Mouse (Mus musculus) heart, embryonic 16.5 days (tissue): Measurements from ENCODE around the gene Smim13. TPM values are rescaled to one million over a fixed set of nuclear protein-coding genes. Genes with fewer than 3 reads are reported as not detected.

ENCODE experiments used
- ATAC-seq: fragments of 200-750 bp; cut with Nextera tagmentation; replicated peaks from 2 replicates; pipeline ENCODE4 v1.8.0; 2017; ENCODE audit warnings: moderate number of reproducible peaks; ENCODE audit not compliant: insufficient read depth, low FRiP score; ENCODE audit errors: extremely low read depth
- H3K27ac ChIP-seq: fragments of 300-500 bp; sonication (generic); 2 replicates; pipeline ENCODE4 v1.5.1; 2014; ENCODE audit warnings: mild to moderate bottlenecking, low read length, control low read depth, moderate library complexity
- H3K27me3 ChIP-seq: fragments of 300-500 bp; sonication (generic); 2 replicates; pipeline ENCODE4 v1.6.1; 2014; ENCODE audit warnings: low read length, mixed read lengths; ENCODE audit not compliant: control insufficient read depth, insufficient read depth
- H3K36me3 ChIP-seq: fragments of 300-500 bp; sonication (generic); 2 replicates; pipeline ENCODE4 v1.6.1; 2014; ENCODE audit not compliant: control insufficient read depth, insufficient read depth
- H3K4me1 ChIP-seq: fragments of 300-500 bp; sonication (generic); 2 replicates; pipeline ENCODE4 v1.6.1; 2014; ENCODE audit warnings: low read length, mixed read lengths; ENCODE audit not compliant: control insufficient read depth, insufficient read depth
- H3K4me2 ChIP-seq: fragments of 300-500 bp; sonication (generic); 2 replicates; pipeline ENCODE4 v1.6.1; 2014; ENCODE audit warnings: low read depth, mild to moderate bottlenecking, control low read depth, low read length
- H3K4me3 ChIP-seq: fragments of 300-500 bp; sonication (generic); 2 replicates; pipeline ENCODE4 v1.5.1; 2014; ENCODE audit warnings: mild to moderate bottlenecking, control low read depth, low read length
- H3K9ac ChIP-seq: fragments of 300-500 bp; sonication (generic); 2 replicates; pipeline ENCODE4 v1.6.1; 2014; ENCODE audit warnings: low read length, control low read depth
- H3K9me3 ChIP-seq: fragments of 300-500 bp; sonication (generic); replicated peaks from 2 replicates; pipeline ENCODE4 v1.6.1; 2016; ENCODE audit warnings: low read length; ENCODE audit not compliant: control insufficient read depth
- WGBS: fragments of 180-500 bp; shearing (Covaris S2); extraction: QIAGEN DNeasy Blood & Tissue Kit; methylation state at CpG from one replicate; pipeline ENCODE4 v1.1.7; 2014; 5-methylcytosine and 5-hydroxymethylcytosine counted together
- polyA plus RNA-seq: library from polyadenylated mRNA; unstranded; fragments of >200 nt; fragmentation: Nextera tagmentation; extraction: Ambion mirVana; gene quantifications from 2 replicates; pipeline ENCODE4 v1.2.1, GENCODE M21; 2015

Smim13 gene
- polyA plus RNA-seq, 1 experiment from 2014 or later = 10.4 TPM

DNA sequence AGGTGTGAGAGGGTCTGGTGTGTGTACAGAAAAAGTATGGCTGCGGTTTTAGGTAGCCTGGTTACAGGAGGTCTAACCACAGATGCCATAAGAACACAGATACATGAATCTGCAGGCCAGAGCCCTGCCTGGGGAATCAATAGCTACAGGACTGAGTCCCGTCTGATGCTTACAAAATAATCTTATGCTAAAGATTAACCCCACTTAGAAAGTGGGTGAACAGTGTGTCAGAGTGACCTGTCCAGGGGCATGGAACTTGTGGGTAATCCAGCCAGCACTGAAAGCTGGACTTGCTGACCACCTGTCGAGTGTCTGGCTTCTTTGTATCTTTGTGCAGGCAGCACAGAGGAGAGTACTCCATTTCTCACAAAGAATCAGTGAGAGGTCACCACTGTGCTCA, 33.4 kb upstream of the Smim13 start:
- no peak overlapping the region for H3K4me3 ChIP-seq
- H3K9ac ChIP-seq = no peak overlapping the region
- H3K36me3 ChIP-seq = no peaks in the 10 kb centered on the region
- H3K27me3 ChIP-seq = peaks cover 2% of the 10 kb centered on the region; the same call in 1 of the 2 replicates
- peaks cover 7% of the 10 kb centered on the region for H3K9me3 ChIP-seq
- no peaks in the 10 kb centered on the region for H3K4me1 ChIP-seq
- no peak overlapping the region for H3K4me2 ChIP-seq
- H3K27ac ChIP-seq = no peak overlapping the region
- WGBS = 67% methylated on average over 3 of the region's 3 CpGs
- ATAC-seq = no peak

DNA sequence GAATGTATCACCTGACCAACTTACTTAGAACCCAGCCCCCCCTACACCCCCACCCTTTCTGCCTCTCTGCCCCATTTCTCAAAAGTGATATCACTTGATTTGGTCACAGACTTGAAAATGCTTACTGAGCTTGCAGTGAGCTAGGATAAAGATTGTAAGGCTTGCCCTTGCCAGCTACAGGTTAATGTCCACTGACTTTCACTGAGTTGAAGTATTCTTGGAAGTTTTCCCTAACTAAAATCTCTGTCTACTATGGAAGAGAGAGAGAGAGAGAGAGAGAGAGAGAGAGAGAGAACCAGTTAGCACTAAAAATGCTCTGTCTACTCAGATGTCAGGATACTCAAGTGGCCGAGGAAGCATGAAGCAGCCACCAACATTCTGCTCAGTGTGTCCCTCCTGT, 30.6 kb upstream of the Smim13 start:
- Histone ChIP-seq H3K9ac (no peak overlapping the region), H3K27me3 (peaks cover 2% of the 10 kb centered on the region; the same call in 1 of the 2 replicates), H3K4me2 (no peak overlapping the region), H3K9me3 (peaks cover 15% of the 10 kb centered on the region), H3K36me3 (no peaks in the 10 kb centered on the region), H3K4me3 (no peak overlapping the region), H3K27ac (no peak overlapping the region), H3K4me1 (no peaks in the 10 kb centered on the region)
- WGBS = 38% methylated on average over 1 of the region's 1 CpGs
- no peak for ATAC-seq

DNA sequence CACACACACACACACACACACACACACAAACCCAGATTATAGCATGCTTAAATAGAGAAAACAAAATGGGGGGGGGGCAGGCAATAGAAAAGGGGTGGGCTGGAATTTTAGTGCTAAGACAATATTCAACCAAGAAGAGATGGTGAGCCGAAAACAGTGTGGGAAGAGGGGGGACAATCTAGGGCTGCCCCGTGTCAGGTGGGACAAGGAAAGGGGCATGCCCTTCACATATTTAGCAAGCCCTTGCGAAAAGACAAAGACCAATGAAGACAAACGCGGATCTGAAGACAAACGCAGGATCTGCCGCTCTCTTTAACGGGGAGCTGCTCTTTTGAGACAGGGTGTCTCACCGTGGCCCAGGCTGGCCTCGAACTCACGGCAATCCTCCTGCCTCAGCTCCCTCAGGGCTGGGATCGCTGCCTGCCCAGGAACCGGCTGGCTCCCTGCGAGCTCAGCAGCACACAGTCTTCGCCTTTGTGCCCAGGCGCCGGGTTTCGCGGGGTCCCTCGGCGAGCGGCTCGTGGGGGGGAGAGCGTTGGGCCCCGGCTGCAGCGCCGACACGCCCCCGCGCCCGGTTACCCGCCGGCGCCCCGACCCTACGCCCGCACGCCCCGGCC, 29.8 kb upstream of the Smim13 start:
- peak; percentile 18; the same call in 1 of the 2 replicates for ATAC-seq
- no peaks in the 10 kb centered on the region for H3K4me1 ChIP-seq
- no peaks in the 10 kb centered on the region for H3K36me3 ChIP-seq
- 3% methylated on average over 39 of the region's 39 CpGs for whole genome bisulfite sequencing
- H3K9ac ChIP-seq = peak overlapping the region; percentile 28
- peak overlapping the region; percentile 51 for H3K4me3 ChIP-seq
- peaks cover 15% of the 10 kb centered on the region for H3K9me3 ChIP-seq
- H3K27me3 ChIP-seq = peaks cover 2% of the 10 kb centered on the region; the same call in 1 of the 2 replicates
- no peak overlapping the region for H3K27ac ChIP-seq
- H3K4me2 ChIP-seq = peak overlapping the region; percentile 83

DNA sequence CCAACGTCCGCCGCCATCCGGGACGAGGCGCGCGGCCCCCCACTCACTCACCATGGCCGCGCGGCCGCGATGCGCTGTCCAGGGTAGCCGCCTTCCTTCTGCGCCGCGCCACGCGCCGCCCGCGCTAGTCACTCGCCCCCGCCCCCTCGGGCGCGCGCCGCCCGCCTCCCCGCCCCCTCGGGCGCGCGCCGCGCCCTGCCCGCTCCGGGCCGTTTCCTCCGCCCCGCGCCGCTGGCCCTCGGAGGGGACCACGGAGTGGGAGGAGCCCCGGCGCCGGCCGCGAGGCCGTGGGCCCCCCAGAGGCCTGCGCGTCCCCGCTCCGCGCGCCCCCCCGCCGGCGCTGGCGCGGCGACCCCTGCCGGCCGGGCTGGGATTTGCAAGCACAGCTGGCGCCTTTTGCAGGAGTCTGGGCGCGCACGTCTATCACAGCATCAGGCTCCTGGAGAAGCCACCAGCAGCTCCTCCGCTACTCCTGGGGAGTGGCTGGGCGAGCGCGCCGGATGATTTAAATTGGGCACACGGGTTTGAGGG, 29.3 kb upstream of the Smim13 start, which contains the start of gene Elovl2:
Gene Elovl2 (minus strand): TSS at position 102 of the 531 bp plus-strand sequence.
- Histone ChIP-seq H3K27ac (no peak within 1 kb of the TSS), H3K4me2 (peak within 1 kb of the TSS; percentile 83), H3K4me1 (no peaks in the 10 kb centered on the region), H3K36me3 (no peaks in the 10 kb centered on the region), H3K9me3 (peaks cover 15% of the 10 kb centered on the region), H3K27me3 (peaks cover 2% of the 10 kb centered on the region; the same call in 1 of the 2 replicates), H3K9ac (peak within 1 kb of the TSS; percentile 28), H3K4me3 (peak within 1 kb of the TSS; percentile 51)
- ATAC-seq = peak; percentile 93
- under 1% methylated on average over 73 of the region's 77 CpGs for WGBS

DNA sequence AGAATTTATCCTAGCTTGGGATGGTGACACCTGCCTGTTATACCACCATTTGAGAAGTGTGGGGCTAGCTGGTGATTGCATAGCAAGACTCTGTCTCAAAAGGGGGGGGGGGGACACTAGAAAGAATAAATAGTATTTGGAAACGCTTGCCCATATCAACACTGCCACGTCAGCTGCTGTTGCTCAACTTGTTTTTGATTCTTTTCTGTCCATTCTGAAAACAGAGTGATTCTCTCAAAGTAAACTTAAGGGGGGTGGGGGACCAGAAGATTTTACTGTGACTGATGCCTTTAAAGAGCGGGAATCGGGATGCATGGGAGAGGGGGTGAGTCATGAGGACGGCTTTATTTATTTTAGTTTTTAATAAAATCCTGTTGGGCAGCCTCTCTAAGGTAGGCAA, 23.1 kb upstream of the Smim13 start:
- no peak for ATAC-seq
- no peaks in the 10 kb centered on the region for H3K4me1 ChIP-seq
- H3K9ac ChIP-seq = no peak overlapping the region
- WGBS = 72% methylated on average over 5 of the region's 5 CpGs
- H3K4me2 ChIP-seq = no peak overlapping the region
- no peaks in the 10 kb centered on the region for H3K27me3 ChIP-seq
- no peaks in the 10 kb centered on the region for H3K36me3 ChIP-seq
- H3K4me3 ChIP-seq = no peak overlapping the region
- 0 out of 2 replicates have a peak, but pooled peaks cover 9% of the 10 kb centered on the region for H3K9me3 ChIP-seq
- no peak overlapping the region for H3K27ac ChIP-seq

DNA sequence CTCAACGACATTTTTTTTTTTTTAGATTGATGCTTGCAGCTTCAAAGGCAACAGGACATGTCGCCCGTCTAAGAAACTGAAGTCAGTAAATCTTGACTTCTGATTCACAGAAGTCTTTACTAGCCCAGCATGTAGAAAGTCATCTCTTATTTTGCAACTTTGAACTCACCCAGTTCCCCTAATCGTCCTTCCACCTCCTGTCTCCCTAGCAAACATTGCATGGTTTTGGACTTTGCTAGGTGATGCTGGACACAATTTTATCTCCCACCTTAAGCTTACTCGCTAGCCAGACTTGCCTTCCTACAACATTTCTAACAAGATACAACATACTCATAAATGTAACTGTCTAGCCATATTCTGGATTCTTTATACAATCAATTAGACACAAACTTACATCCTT, 21.6 kb upstream of the Smim13 start:
- Histone ChIP-seq H3K4me1 (no peaks in the 10 kb centered on the region), H3K9me3 (0 out of 2 replicates have a peak, but pooled peaks cover 4% of the 10 kb centered on the region), H3K4me2 (no peak overlapping the region), H3K27me3 (no peaks in the 10 kb centered on the region), H3K27ac (no peak overlapping the region), H3K4me3 (no peak overlapping the region), H3K36me3 (no peaks in the 10 kb centered on the region), H3K9ac (no peak overlapping the region)
- no peak for ATAC-seq
- 78% methylated on average over 5 of the region's 5 CpGs for WGBS

DNA sequence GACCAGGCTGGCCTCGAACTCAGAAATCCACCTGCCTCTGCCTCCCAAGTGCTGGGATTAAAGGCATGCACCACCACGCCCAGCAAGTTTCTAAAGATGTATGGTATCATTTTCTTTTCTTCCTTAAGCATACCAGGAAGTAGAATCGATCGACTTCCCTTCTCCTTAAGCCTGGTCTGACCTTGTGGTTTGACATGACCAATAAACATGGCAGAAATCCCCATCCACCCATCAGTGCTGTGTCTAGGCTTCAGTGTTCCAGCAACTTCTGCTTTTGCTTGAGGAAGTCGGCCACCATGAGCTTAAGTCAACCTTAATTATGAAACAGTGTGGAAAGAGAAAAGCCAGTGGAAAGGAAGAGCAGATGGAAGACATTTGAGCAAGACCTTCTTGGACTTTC, 19.4 kb upstream of the Smim13 start:
- ATAC-seq = no peak
- H3K4me1 ChIP-seq = no peaks in the 10 kb centered on the region
- WGBS = 78% methylated on average over 5 of the region's 5 CpGs

DNA sequence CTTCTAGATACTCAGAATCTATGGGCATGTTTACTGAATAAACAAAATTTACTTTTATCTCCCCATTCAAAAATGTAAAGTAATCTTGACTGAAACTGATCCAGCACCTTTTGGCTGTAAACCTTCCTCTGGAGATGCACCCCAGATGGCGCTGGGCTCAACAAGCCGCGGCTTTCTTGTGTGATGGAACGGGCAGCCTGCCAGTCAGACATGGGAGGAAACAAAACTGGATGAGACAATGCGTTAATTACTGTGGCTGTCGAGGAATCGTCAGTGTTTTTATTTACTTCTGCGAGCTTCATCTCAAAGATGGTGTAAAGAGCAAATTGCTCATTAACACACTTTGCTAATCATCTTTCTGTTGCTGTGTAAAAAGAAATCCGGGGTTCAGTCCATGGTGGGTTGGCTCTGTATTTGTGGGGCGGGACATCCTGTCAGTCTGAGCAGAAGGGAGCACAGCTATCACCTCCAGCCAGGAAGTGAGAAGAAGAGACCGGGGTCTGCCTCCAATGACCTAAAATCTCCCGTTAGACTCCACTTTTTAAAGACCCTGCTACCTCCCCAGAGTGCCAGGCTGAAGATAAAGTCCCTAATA, 18.2 kb upstream of the Smim13 start:
- H3K36me3 ChIP-seq = no peaks in the 10 kb centered on the region
- no peak overlapping the region for H3K27ac ChIP-seq
- H3K9ac ChIP-seq = no peak overlapping the region
- no peak overlapping the region for H3K4me2 ChIP-seq
- WGBS = 75% methylated on average over 12 of the region's 12 CpGs
- no peaks in the 10 kb centered on the region for H3K9me3 ChIP-seq
- H3K4me3 ChIP-seq = no peak overlapping the region
- ATAC-seq = no peak
- H3K4me1 ChIP-seq = no peaks in the 10 kb centered on the region
- no peaks in the 10 kb centered on the region for H3K27me3 ChIP-seq

More for the DNA sequence above, 19.4 kb upstream of the Smim13 start:
- Histone ChIP-seq H3K9me3 (no peaks in the 10 kb centered on the region), H3K4me2 (no peak overlapping the region), H3K4me3 (no peak overlapping the region), H3K27ac (no peak overlapping the region), H3K9ac (no peak overlapping the region), H3K27me3 (no peaks in the 10 kb centered on the region), H3K36me3 (no peaks in the 10 kb centered on the region)

DNA sequence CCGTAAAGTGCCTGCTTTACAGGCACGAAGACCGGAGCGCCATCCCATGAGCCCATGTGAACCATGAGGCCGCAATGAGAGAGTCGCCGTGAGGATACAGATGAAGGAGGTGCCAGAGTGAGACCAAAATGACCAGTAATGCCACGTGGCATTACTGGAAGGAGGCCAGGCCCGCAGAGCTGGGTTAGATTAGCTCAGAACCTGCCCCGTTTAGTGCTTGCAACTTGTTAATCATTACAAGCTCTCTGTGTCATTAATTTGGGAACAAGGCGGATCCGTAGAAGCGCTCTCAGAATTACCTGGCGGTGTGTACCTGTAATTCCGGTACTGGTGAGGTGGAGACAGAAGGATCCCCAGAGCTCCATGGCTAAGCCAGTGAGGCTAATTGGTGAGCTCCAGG, 17.4 kb upstream of the Smim13 start:
- Histone ChIP-seq H3K9me3 (no peaks in the 10 kb centered on the region), H3K4me1 (no peaks in the 10 kb centered on the region), H3K4me3 (no peak overlapping the region), H3K4me2 (no peak overlapping the region), H3K36me3 (no peaks in the 10 kb centered on the region), H3K27me3 (no peaks in the 10 kb centered on the region), H3K9ac (no peak overlapping the region), H3K27ac (no peak overlapping the region)
- ATAC-seq = no peak
- WGBS = 93% methylated on average over 15 of the region's 15 CpGs
